Mouse (Mus musculus): Measurements from ENCODE around the gene Tlr5. TPM values are rescaled to one million over a fixed set of nuclear protein-coding genes. Genes with fewer than 3 reads are reported as not detected.
A peak's percentile ranks its signal among the peaks of the same experiment; 100 is the strongest.

Tlr5 gene
- polyA plus RNA-seq, 1 experiment from 2014 or later, result 2.5 TPM

DNA sequence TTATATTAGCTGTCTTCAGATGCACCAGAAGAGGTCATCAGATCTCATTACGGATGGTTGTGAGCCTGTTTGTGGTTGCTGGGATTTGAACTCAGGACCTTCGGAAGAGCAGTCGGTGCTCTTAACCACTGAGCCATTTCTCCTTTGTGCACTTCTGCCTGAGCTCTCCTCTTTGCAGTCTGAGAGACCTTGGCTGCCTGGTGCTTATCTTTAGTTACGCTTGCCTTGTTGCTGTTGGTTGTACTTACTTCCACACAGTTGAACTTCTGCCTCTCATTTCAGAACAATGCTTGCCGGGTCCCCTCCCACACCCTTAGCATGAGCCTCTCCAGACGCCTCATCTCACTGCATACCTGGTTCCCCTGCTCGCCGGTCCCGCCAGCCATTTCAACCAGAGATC lies 14.1 kb downstream of the Tlr5 start:
- Histone ChIP-seq H3K36me3 (ENCODE audit: control insufficient read depth, insufficient read depth, low read length) (no peaks in the 10 kb centered on the region), H3K9ac (replicated peaks; ENCODE audit: low read depth, low read length) (no peak overlapping the region), H3K27ac (ENCODE audit: low read length) (no peak overlapping the region), H3K4me3 (ENCODE audit: low read depth, low read length) (no peak overlapping the region), H3K4me2 (replicated peaks; ENCODE audit: low read depth, low read length) (no peak overlapping the region), H3K27me3 (ENCODE audit: control insufficient read depth, insufficient read depth, low read length) (no peaks in the 10 kb centered on the region), H3K4me1 (ENCODE audit: control insufficient read depth, insufficient read depth, low read length) (no peaks in the 10 kb centered on the region), H3K9me3 (ENCODE audit: control insufficient read depth, low read depth, low read length) (no peaks in the 10 kb centered on the region)
- WGBS, result 81% methylated on average over 9 of the region's 9 CpGs
- ATAC-seq (ENCODE audit: insufficient number of reproducible peaks, insufficient read depth, low FRiP score, low read depth), result no peak

DNA sequence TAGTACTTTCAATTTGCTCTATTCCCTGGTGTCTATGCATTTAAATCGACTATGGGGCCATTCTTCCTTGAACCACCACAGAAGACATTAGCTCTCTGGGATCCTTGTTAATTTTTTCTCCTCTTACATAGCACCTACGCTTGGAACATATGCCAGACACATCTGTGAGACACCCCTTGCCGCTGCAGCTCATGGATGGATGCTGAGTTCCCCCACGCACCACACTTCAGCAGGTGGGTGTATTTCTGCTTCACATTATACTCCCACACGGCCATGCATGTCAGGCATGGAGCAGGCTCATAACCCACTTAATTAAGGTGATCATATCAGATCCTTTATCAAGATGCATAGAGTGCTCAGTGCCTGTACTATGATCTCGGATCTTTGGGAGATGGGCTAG lies 17.7 kb downstream of the Tlr5 start:
- no peak for ATAC-seq (ENCODE audit: insufficient number of reproducible peaks, insufficient read depth, low FRiP score, low read depth)
- H3K36me3 ChIP-seq (ENCODE audit: control insufficient read depth, insufficient read depth, low read length), result no peaks in the 10 kb centered on the region
- H3K4me1 ChIP-seq (ENCODE audit: control insufficient read depth, insufficient read depth, low read length), result no peaks in the 10 kb centered on the region
- H3K27me3 ChIP-seq (ENCODE audit: control insufficient read depth, insufficient read depth, low read length), result no peaks in the 10 kb centered on the region
- no peaks in the 10 kb centered on the region for H3K9me3 ChIP-seq (ENCODE audit: control insufficient read depth, low read depth, low read length)
- no peak overlapping the region for H3K9ac ChIP-seq (replicated peaks; ENCODE audit: low read depth, low read length)
- no peak overlapping the region for H3K4me2 ChIP-seq (replicated peaks; ENCODE audit: low read depth, low read length)
- 85% methylated on average over 6 of the region's 6 CpGs for WGBS
- H3K27ac ChIP-seq (ENCODE audit: low read length), result no peak overlapping the region
- H3K4me3 ChIP-seq (ENCODE audit: low read depth, low read length), result no peak overlapping the region

DNA sequence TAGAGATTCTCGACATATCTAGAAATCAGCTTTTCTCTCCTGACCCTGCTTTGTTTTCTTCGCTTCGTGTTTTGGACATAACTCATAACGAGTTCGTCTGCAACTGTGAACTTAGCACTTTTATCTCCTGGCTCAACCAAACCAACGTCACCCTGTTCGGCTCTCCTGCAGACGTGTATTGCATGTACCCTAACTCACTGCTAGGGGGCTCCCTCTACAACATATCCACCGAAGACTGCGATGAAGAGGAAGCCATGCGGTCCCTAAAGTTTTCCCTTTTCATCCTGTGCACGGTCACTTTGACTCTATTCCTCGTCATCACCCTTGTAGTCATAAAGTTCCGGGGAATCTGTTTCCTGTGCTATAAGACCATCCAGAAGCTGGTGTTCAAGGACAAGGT lies 20.2 kb downstream of the Tlr5 start:
- Histone ChIP-seq H3K4me1 (ENCODE audit: control insufficient read depth, insufficient read depth, low read length) (no peaks in the 10 kb centered on the region), H3K9me3 (ENCODE audit: control insufficient read depth, low read depth, low read length) (no peaks in the 10 kb centered on the region), H3K27me3 (ENCODE audit: control insufficient read depth, insufficient read depth, low read length) (no peaks in the 10 kb centered on the region), H3K27ac (ENCODE audit: low read length) (no peak overlapping the region), H3K4me3 (ENCODE audit: low read depth, low read length) (no peak overlapping the region), H3K36me3 (ENCODE audit: control insufficient read depth, insufficient read depth, low read length) (no peaks in the 10 kb centered on the region), H3K4me2 (replicated peaks; ENCODE audit: low read depth, low read length) (no peak overlapping the region), H3K9ac (replicated peaks; ENCODE audit: low read depth, low read length) (no peak overlapping the region)
- no peak for ATAC-seq (ENCODE audit: insufficient number of reproducible peaks, insufficient read depth, low FRiP score, low read depth)
- 82% methylated on average over 14 of the region's 14 CpGs for WGBS

DNA sequence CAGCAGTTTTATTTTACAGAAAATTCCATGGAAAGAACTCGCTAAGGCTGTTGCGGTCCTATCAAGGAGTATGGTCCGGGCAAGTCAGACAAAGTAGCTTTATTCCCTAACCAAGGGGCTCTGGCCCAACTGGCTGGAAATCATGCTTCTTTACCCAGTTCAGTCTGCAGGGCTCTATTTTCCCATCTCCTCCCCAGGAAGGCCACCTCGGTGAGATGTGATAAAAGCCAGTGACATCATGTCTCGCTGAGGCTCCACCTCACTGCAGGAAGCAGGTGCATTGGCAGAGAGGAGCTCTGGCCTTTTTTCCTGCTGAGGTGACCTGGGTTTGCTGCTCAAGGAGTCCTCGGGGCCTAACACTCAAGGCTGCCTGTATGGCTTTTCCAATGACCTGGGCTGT lies 26.1 kb downstream of the Tlr5 start:
- H3K27me3 ChIP-seq (ENCODE audit: control insufficient read depth, insufficient read depth, low read length), result no peaks in the 10 kb centered on the region
- H3K4me3 ChIP-seq (ENCODE audit: low read depth, low read length), result no peak overlapping the region
- H3K36me3 ChIP-seq (ENCODE audit: control insufficient read depth, insufficient read depth, low read length), result no peaks in the 10 kb centered on the region
- no peak overlapping the region for H3K9ac ChIP-seq (replicated peaks; ENCODE audit: low read depth, low read length)
- H3K4me1 ChIP-seq (ENCODE audit: control insufficient read depth, insufficient read depth, low read length), result peaks cover 4% of the 10 kb centered on the region
- H3K4me2 ChIP-seq (replicated peaks; ENCODE audit: low read depth, low read length), result no peak overlapping the region
- no peaks in the 10 kb centered on the region for H3K9me3 ChIP-seq (ENCODE audit: control insufficient read depth, low read depth, low read length)
- WGBS, result 72% methylated on average over 6 of the region's 6 CpGs
- no peak overlapping the region for H3K27ac ChIP-seq (ENCODE audit: low read length)
- no peak for ATAC-seq (ENCODE audit: insufficient number of reproducible peaks, insufficient read depth, low FRiP score, low read depth)

DNA sequence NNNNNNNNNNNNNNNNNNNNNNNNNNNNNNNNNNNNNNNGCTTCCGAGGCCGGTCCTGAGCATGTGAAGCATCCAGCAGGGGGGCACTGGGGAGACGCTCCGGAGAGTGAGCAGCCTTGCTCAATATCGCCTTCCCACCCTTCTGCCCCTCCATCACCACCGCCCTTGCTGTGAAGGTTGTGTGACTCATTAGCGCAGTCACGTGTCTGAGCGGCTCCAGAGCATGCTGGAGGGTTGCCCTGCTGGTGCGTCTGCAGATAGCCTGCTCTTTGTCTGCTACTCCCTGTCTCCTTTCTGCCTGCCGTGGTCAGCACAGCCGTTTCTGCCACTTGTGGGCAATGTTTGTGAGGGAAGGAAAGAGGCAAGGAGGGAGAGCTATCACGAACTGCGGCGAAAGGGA lies 28.4 kb downstream of the Tlr5 start:
- under 1% methylated on average over 13 of the region's 15 CpGs for WGBS
- Histone ChIP-seq H3K27ac (ENCODE audit: low read length) (no peak overlapping the region), H3K9me3 (ENCODE audit: control insufficient read depth, low read depth, low read length) (no peaks in the 10 kb centered on the region), H3K4me3 (ENCODE audit: low read depth, low read length) (peak overlapping the region; percentile 25; the same call in 1 of the 2 replicates), H3K4me2 (replicated peaks; ENCODE audit: low read depth, low read length) (peak overlapping the region; percentile 47), H3K27me3 (ENCODE audit: control insufficient read depth, insufficient read depth, low read length) (no peaks in the 10 kb centered on the region), H3K4me1 (ENCODE audit: control insufficient read depth, insufficient read depth, low read length) (peaks cover 4% of the 10 kb centered on the region), H3K9ac (replicated peaks; ENCODE audit: low read depth, low read length) (peak overlapping the region; percentile 33; the same call in 1 of the 2 replicates), H3K36me3 (ENCODE audit: control insufficient read depth, insufficient read depth, low read length) (no peaks in the 10 kb centered on the region)
- ATAC-seq (ENCODE audit: insufficient number of reproducible peaks, insufficient read depth, low FRiP score, low read depth), result peak; percentile 95

DNA sequence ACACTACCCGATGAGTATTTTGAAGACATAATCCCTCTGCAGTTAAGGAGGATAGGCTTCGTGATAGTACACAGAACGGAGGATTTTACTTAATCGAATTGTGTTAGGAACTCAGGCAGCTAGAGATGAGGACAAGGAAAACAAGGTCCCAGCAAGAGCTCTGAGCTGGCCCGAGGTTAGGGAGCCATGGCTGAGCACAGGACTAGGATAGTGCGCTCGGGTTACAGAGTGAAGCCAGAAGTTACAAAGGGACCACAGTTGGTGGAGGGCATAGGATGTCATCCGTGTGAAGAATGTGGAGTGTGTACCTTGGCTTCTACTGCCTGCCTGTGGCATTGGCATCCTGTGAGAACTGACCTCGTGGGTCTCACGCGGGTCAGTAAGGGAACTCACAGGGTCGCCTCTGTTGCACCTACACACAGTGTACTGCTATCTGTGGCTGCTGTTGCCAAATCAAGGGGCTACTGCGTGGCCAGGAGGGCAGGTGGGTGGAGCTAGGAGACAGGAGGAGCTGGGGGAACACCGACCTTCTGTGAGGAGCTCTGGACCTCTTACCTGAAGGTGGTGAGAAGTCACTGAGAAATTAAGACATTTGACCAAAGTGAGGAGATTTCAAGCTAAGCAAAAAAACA lies 29.0 kb downstream of the Tlr5 start:
- Histone ChIP-seq H3K27me3 (ENCODE audit: control insufficient read depth, insufficient read depth, low read length) (no peaks in the 10 kb centered on the region), H3K36me3 (ENCODE audit: control insufficient read depth, insufficient read depth, low read length) (no peaks in the 10 kb centered on the region), H3K9me3 (ENCODE audit: control insufficient read depth, low read depth, low read length) (no peaks in the 10 kb centered on the region), H3K4me1 (ENCODE audit: control insufficient read depth, insufficient read depth, low read length) (peaks cover 4% of the 10 kb centered on the region), H3K4me3 (ENCODE audit: low read depth, low read length) (peak overlapping the region; percentile 25; the same call in 1 of the 2 replicates), H3K4me2 (replicated peaks; ENCODE audit: low read depth, low read length) (peak overlapping the region; percentile 47), H3K27ac (ENCODE audit: low read length) (no peak overlapping the region), H3K9ac (replicated peaks; ENCODE audit: low read depth, low read length) (peak overlapping the region; percentile 33; the same call in 1 of the 2 replicates)
- peak; percentile 8; the same call in 1 of the 2 replicates for ATAC-seq (ENCODE audit: insufficient number of reproducible peaks, insufficient read depth, low FRiP score, low read depth)
- WGBS, result 48% methylated on average over 14 of the region's 14 CpGs

DNA sequence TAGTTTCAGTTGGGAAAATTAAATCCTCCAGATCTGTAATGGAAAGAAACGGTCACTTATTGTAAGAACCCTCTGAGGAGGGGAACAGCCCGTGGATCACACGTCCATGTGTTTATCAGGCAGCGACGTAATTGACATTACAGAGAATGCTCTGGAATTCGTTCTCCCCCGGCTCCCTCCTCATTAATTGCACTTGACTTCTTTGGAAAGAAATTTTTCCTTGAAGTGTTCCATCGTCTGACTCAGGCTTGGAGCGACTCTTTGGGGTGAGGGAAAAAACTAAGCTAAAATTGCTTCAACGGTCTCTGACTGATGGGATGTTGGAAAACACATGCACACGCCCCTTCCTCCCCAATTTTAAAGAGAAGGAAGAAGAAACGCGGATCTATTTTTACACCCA lies 31.7 kb downstream of the Tlr5 start:
- Histone ChIP-seq H3K9me3 (ENCODE audit: control insufficient read depth, low read depth, low read length) (no peaks in the 10 kb centered on the region), H3K27ac (ENCODE audit: low read length) (peak overlapping the region; percentile 2; the same call in 1 of the 2 replicates), H3K4me1 (ENCODE audit: control insufficient read depth, insufficient read depth, low read length) (peaks cover 4% of the 10 kb centered on the region), H3K4me3 (ENCODE audit: low read depth, low read length) (no peak overlapping the region), H3K27me3 (ENCODE audit: control insufficient read depth, insufficient read depth, low read length) (no peaks in the 10 kb centered on the region), H3K4me2 (replicated peaks; ENCODE audit: low read depth, low read length) (no peak overlapping the region), H3K9ac (replicated peaks; ENCODE audit: low read depth, low read length) (no peak overlapping the region), H3K36me3 (ENCODE audit: control insufficient read depth, insufficient read depth, low read length) (no peaks in the 10 kb centered on the region)
- ATAC-seq (ENCODE audit: insufficient number of reproducible peaks, insufficient read depth, low FRiP score, low read depth), result no peak
- 36% methylated on average over 13 of the region's 13 CpGs for WGBS

DNA sequence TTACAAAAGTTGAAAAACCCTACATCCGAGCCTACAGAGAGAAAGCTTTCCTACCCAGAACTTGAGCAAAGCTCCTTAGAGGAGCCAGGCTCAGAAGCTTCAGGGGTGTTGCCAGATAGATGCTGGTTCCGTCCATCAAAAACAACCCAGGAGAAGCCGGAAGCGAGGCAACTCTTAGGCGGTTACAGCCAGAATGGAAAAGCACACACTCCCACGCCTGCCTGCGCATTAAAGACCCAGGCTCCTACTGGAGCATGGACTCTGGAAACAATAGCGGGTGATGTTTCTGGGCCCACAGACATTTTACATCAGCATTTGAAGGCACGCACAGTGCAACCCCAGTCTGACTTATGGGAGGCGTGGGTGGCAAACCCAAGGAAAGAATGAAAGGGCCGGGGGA lies 32.2 kb downstream of the Tlr5 start:
- ATAC-seq (ENCODE audit: insufficient number of reproducible peaks, insufficient read depth, low FRiP score, low read depth), result no peak
- WGBS, result 76% methylated on average over 11 of the region's 11 CpGs
- no peaks in the 10 kb centered on the region for H3K9me3 ChIP-seq (ENCODE audit: control insufficient read depth, low read depth, low read length)
- peaks cover 4% of the 10 kb centered on the region for H3K4me1 ChIP-seq (ENCODE audit: control insufficient read depth, insufficient read depth, low read length)
- no peak overlapping the region for H3K9ac ChIP-seq (replicated peaks; ENCODE audit: low read depth, low read length)
- no peaks in the 10 kb centered on the region for H3K36me3 ChIP-seq (ENCODE audit: control insufficient read depth, insufficient read depth, low read length)
- H3K27me3 ChIP-seq (ENCODE audit: control insufficient read depth, insufficient read depth, low read length), result no peaks in the 10 kb centered on the region
- H3K27ac ChIP-seq (ENCODE audit: low read length), result peak overlapping the region; percentile 2; the same call in 1 of the 2 replicates
- no peak overlapping the region for H3K4me3 ChIP-seq (ENCODE audit: low read depth, low read length)
- no peak overlapping the region for H3K4me2 ChIP-seq (replicated peaks; ENCODE audit: low read depth, low read length)

DNA sequence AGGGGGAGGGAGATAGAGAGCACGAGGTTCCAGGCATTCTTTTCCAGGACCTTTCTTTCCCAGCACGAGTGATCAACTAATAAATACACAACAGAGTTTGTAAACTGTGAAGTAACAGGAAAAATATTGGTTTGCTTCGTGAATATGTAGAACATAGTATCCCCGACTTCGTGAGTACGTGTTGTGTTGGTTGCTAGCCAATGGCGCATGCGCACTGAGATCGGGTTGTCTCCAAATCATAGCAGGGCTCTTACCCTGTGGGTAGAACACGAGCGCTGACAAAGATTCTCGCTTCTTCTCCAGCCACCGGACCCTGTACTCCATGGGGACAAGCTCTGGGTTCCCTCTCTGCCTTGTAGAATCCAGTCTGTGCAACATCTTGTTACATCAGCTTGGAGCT lies 33.2 kb downstream of the Tlr5 start:
- Histone ChIP-seq H3K4me3 (ENCODE audit: low read depth, low read length) (no peak overlapping the region), H3K27ac (ENCODE audit: low read length) (no peak overlapping the region), H3K27me3 (ENCODE audit: control insufficient read depth, insufficient read depth, low read length) (no peaks in the 10 kb centered on the region), H3K9ac (replicated peaks; ENCODE audit: low read depth, low read length) (no peak overlapping the region), H3K36me3 (ENCODE audit: control insufficient read depth, insufficient read depth, low read length) (no peaks in the 10 kb centered on the region), H3K4me2 (replicated peaks; ENCODE audit: low read depth, low read length) (no peak overlapping the region), H3K9me3 (ENCODE audit: control insufficient read depth, low read depth, low read length) (no peaks in the 10 kb centered on the region), H3K4me1 (ENCODE audit: control insufficient read depth, insufficient read depth, low read length) (peaks cover 4% of the 10 kb centered on the region)
- WGBS, result 87% methylated on average over 13 of the region's 13 CpGs
- ATAC-seq (ENCODE audit: insufficient number of reproducible peaks, insufficient read depth, low FRiP score, low read depth), result no peak

Data from stomach, embryonic 14.5 days (tissue).